In the genomic region with DNA sequence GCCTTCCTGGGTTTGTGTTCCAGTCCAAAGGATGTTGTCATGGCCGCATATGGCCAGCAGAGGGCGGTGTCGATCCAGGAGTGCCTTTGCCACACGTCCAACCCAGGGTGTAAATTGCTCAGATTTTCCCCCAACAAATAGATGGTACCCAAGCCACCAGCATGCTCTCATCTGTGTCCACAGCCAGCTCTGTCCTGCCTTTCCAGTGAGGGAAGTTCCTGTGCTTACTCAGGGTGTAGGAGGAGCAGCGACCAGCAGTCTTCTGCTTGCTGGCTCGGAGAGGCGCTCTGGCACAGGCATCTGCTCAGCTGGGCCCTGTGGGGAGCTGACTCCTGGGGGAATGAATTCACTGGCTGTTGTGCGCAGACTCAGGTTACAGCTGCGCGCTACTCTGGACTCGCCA, we compare ENCODE assay signal across 8 mouse cellular contexts. TPM values are rescaled to one million over a fixed set of nuclear protein-coding genes. Genes with fewer than 3 reads are reported as not detected.
A peak's percentile ranks its signal among the peaks of the same experiment; 100 is the strongest.
DNase-seq lines count a peak whose midpoint lies in the region; ATAC-seq and TF ChIP-seq lines count a peak whose summit lies in the region.

No protein-coding gene starts in this region.

- TF ChIP-seq CTCF in CH12.LX (conservative IDR thresholded peaks at IDR 0.05 in 1 of 2, IDR thresholded peaks at IDR 0.05 in 1 of 2; ENCODE audit: low read depth in 2 of 2, low read length in 2 of 2) = peak; percentile 90 to 94

- no peaks in the 10 kb centered on the region for H3K79me2 ChIP-seq in CH12.LX (replicated peaks; ENCODE audit: control insufficient read depth, extremely low read depth, insufficient read depth, poor library complexity, severe bottlenecking)

- WGBS in embryonic facial prominence, embryonic 12.5 days = 2% methylated on average over 11 of the region's 11 CpGs
- 2% methylated on average over 11 of the region's 11 CpGs for WGBS in heart, embryonic 10.5 days
- 2% methylated on average over 11 of the region's 11 CpGs for WGBS in kidney, embryonic 14.5 days
- WGBS in limb, embryonic 14.5 days = 1% methylated on average over 11 of the region's 11 CpGs
- WGBS in neural tube, embryonic 14.5 days = 1% methylated on average over 11 of the region's 11 CpGs

- peaks cover 30% of the 10 kb centered on the region for H3K27me3 ChIP-seq in CH12.LX (replicated peaks)
- peaks cover 7% of the 10 kb centered on the region; the same call in 1 of the 2 replicates for H3K27me3 ChIP-seq in embryonic facial prominence, embryonic 12.5 days
- H3K27me3 ChIP-seq in heart, embryonic 10.5 days (ENCODE audit: insufficient read depth, poor library complexity, severe bottlenecking) = peaks cover 19% of the 10 kb centered on the region; the same call in 1 of the 2 replicates
- H3K27me3 ChIP-seq in kidney, embryonic 14.5 days (ENCODE audit: control insufficient read depth, insufficient read depth, low read length) = no peaks in the 10 kb centered on the region
- H3K27me3 ChIP-seq in limb, embryonic 14.5 days (ENCODE audit: control insufficient read depth, insufficient read depth, low read length) = no peaks in the 10 kb centered on the region; the same call in 1 of the 2 replicates
- H3K27me3 ChIP-seq in neural tube, embryonic 14.5 days (ENCODE audit: control insufficient read depth, insufficient read depth, low read length) = no peaks in the 10 kb centered on the region

- no peak overlapping the region for H3K9ac ChIP-seq in CH12.LX (ENCODE audit: insufficient read depth, low read depth)
- no peak overlapping the region for H3K9ac ChIP-seq in embryonic facial prominence, embryonic 12.5 days
- H3K9ac ChIP-seq in kidney, embryonic 14.5 days (ENCODE audit: low read depth, low read length) = no peak overlapping the region
- H3K9ac ChIP-seq in limb, embryonic 14.5 days (ENCODE audit: low read depth, low read length, severe bottlenecking) = 0 out of 2 replicates have a peak overlapping the region, but pooled peaks have one; percentile 14
- H3K9ac ChIP-seq in neural tube, embryonic 14.5 days (replicated peaks; ENCODE audit: low read depth, low read length) = no peak overlapping the region

- no peaks in the 10 kb centered on the region for H3K9me3 ChIP-seq in CH12.LX (replicated peaks; ENCODE audit: low read length)
- H3K9me3 ChIP-seq in embryonic facial prominence, embryonic 12.5 days = no peaks in the 10 kb centered on the region
- no peaks in the 10 kb centered on the region for H3K9me3 ChIP-seq in heart, embryonic 10.5 days
- H3K9me3 ChIP-seq in kidney, embryonic 14.5 days (ENCODE audit: control insufficient read depth, low read length) = no peaks in the 10 kb centered on the region
- H3K9me3 ChIP-seq in limb, embryonic 14.5 days (ENCODE audit: control insufficient read depth, low read length) = no peaks in the 10 kb centered on the region
- no peaks in the 10 kb centered on the region for H3K9me3 ChIP-seq in neural tube, embryonic 14.5 days (ENCODE audit: control insufficient read depth, low read length)

- DNase-seq in CH12.LX (ENCODE audit: extremely low read depth) = peak; percentile 61
- DNase-seq in adrenal gland, postnatal 36 days = peak; percentile 65 to 68
- peak; percentile 79 for DNase-seq in heart, embryonic 10.5 days (ENCODE audit: low spot score)
- DNase-seq in limb, embryonic 14.5 days (ENCODE audit: low spot score) = peak; percentile 69
- DNase-seq in thymus, postnatal 4 days = peak; percentile 58

- no peak overlapping the region for H3K4me3 ChIP-seq in CH12.LX (replicated peaks in 1 of 3; ENCODE audit: low read depth in 2 of 3, low read length in 2 of 3, poor library complexity in 1 of 3)
- no peak overlapping the region for H3K4me3 ChIP-seq in embryonic facial prominence, embryonic 12.5 days
- peak overlapping the region; percentile 42 for H3K4me3 ChIP-seq in heart, embryonic 10.5 days
- no peak overlapping the region for H3K4me3 ChIP-seq in kidney, embryonic 14.5 days (ENCODE audit: low read length)
- no peak overlapping the region for H3K4me3 ChIP-seq in limb, embryonic 14.5 days (replicated peaks; ENCODE audit: low read length)
- H3K4me3 ChIP-seq in neural tube, embryonic 14.5 days (ENCODE audit: low read depth, low read length) = no peak overlapping the region

- peak; percentile 78 for ATAC-seq in embryonic facial prominence, embryonic 12.5 days (ENCODE audit: insufficient number of reproducible peaks, insufficient read depth, low FRiP score, low TSS enrichment)
- ATAC-seq in kidney, embryonic 14.5 days (ENCODE audit: low FRiP score, low TSS enrichment) = peak; percentile 58
- no peak for ATAC-seq in limb, embryonic 14.5 days (ENCODE audit: low FRiP score, low read depth)
- peak; percentile 83 for ATAC-seq in neural tube, embryonic 14.5 days (ENCODE audit: low read depth)

- TF ChIP-seq POLR2A in CH12.LX (IDR thresholded peaks at IDR 0.05; ENCODE audit: low read depth, low read length) = no peak
- no peak for TF ChIP-seq POLR2A in limb, embryonic 14.5 days (IDR thresholded peaks at IDR 0.05; ENCODE audit: borderline replicate concordance, extremely low read depth, insufficient read depth, insufficient read length)

- peak; percentile 93 for TF ChIP-seq RAD21 in CH12.LX (IDR thresholded peaks at IDR 0.05; ENCODE audit: low read depth, low read length)

- H3K27ac ChIP-seq in CH12.LX (ENCODE audit: insufficient read depth, low read depth) = no peak overlapping the region
- H3K27ac ChIP-seq in embryonic facial prominence, embryonic 12.5 days = no peak overlapping the region
- no peak overlapping the region for H3K27ac ChIP-seq in heart, embryonic 10.5 days
- no peak overlapping the region for H3K27ac ChIP-seq in kidney, embryonic 14.5 days (ENCODE audit: low read depth, low read length)
- no peak overlapping the region for H3K27ac ChIP-seq in limb, embryonic 14.5 days (replicated peaks; ENCODE audit: low read depth, low read length)
- no peak overlapping the region for H3K27ac ChIP-seq in neural tube, embryonic 14.5 days (ENCODE audit: low read depth, low read length)

- in situ Hi-C loops in CH12.LX (cut with MboI; ENCODE audit: low pct_ligation_motif_present, low pct_unique_long_range_greater_than_20kb, low sequenced_read_pairs) = loop anchor here (10.0 to 25.0 kb wide), 3 partner anchors 321 to 848 kb away; no protein-coding TSS in a partner anchor

- no peaks in the 10 kb centered on the region for H3K36me3 ChIP-seq in CH12.LX (replicated peaks in 1 of 2; ENCODE audit: control insufficient read depth in 1 of 2, insufficient read depth in 1 of 2, low read length in 1 of 2)
- H3K36me3 ChIP-seq in embryonic facial prominence, embryonic 12.5 days = no peaks in the 10 kb centered on the region
- H3K36me3 ChIP-seq in heart, embryonic 10.5 days = no peaks in the 10 kb centered on the region
- H3K36me3 ChIP-seq in kidney, embryonic 14.5 days (ENCODE audit: control insufficient read depth, insufficient read depth, low read length) = no peaks in the 10 kb centered on the region
- H3K36me3 ChIP-seq in limb, embryonic 14.5 days (ENCODE audit: control insufficient read depth, insufficient read depth, low read length) = no peaks in the 10 kb centered on the region
- no peaks in the 10 kb centered on the region for H3K36me3 ChIP-seq in neural tube, embryonic 14.5 days (ENCODE audit: control insufficient read depth, insufficient read depth, low read length)

- TF ChIP-seq EP300 in CH12.LX (IDR thresholded peaks at IDR 0.05; ENCODE audit: low read length) = no peak

- H3K4me2 ChIP-seq in CH12.LX (ENCODE audit: insufficient read depth, low read depth, poor library complexity, severe bottlenecking) = no peak overlapping the region
- peak overlapping the region; percentile 39 for H3K4me2 ChIP-seq in embryonic facial prominence, embryonic 12.5 days (replicated peaks)
- no peak overlapping the region; the same call in 1 of the 2 replicates for H3K4me2 ChIP-seq in kidney, embryonic 14.5 days (replicated peaks; ENCODE audit: low read depth, low read length)
- 0 out of 2 replicates have a peak overlapping the region, but pooled peaks have one; percentile 22 for H3K4me2 ChIP-seq in limb, embryonic 14.5 days (replicated peaks; ENCODE audit: low read depth, low read length, severe bottlenecking)
- H3K4me2 ChIP-seq in neural tube, embryonic 14.5 days (ENCODE audit: low read depth, low read length) = peak overlapping the region; percentile 34; the same call in 1 of the 2 replicates

- peaks cover 0 to 6% of the 10 kb centered on the region in 2 experiments; a peak in 1 of 4 replicates for H3K4me1 ChIP-seq in CH12.LX (ENCODE audit: control insufficient read depth in 1 of 2, insufficient read depth in 2 of 2)
- peaks cover 4% of the 10 kb centered on the region; the same call in 1 of the 2 replicates for H3K4me1 ChIP-seq in embryonic facial prominence, embryonic 12.5 days
- no peaks in the 10 kb centered on the region; the same call in 1 of the 2 replicates for H3K4me1 ChIP-seq in heart, embryonic 10.5 days
- no peaks in the 10 kb centered on the region for H3K4me1 ChIP-seq in kidney, embryonic 14.5 days (ENCODE audit: control insufficient read depth, insufficient read depth, low read length)
- H3K4me1 ChIP-seq in limb, embryonic 14.5 days (ENCODE audit: control insufficient read depth, insufficient read depth, low read length) = no peaks in the 10 kb centered on the region
- H3K4me1 ChIP-seq in neural tube, embryonic 14.5 days (ENCODE audit: control insufficient read depth, insufficient read depth, low read length) = peaks cover 3% of the 10 kb centered on the region; the same call in 1 of the 2 replicates

- dilution Hi-C loops in CH12.LX (cut with MboI; ENCODE audit: extremely low pct_ligation_motif_present, extremely low pct_unique_long_range_greater_than_20kb, low sequenced_read_pairs) = no loop called here

TF ChIP-seq in CH12.LX, 34 proteins besides CTCF, POLR2A, EP300 and RAD21:
- TF ChIP-seq USF2 (conservative IDR thresholded peaks at IDR 0.05; ENCODE audit: low read depth, low read length) (no peak), SMC3 (IDR thresholded peaks at IDR 0.05; ENCODE audit: low read depth, low read length) (peak; percentile 82), ZC3H11A (IDR thresholded peaks at IDR 0.05; ENCODE audit: low read depth, low read length) (peak; percentile 27; the same call in 1 of the 2 replicates)

RNA-seq across cellular contexts. Expression of gene Spata19, which starts 17.5 kb away (rescaled TPM):
- total RNA-seq in CH12.LX (2012; rRNA removed) (not detected in 2 replicates), CH12.LX (2014; rRNA removed) (not detected in 2 replicates)
- polyA plus RNA-seq in CH12.LX (2012; ENCODE audit: insufficient read length, low read depth) = not detected in 2 replicates
- total RNA-seq in adrenal gland, postnatal 36 days (2021) = not detected
- polyA plus RNA-seq in embryonic facial prominence, embryonic 12.5 days (2016; fragmentation: Nextera tagmentation; extraction: Ambion mirVana) = not detected in 2 replicates
- not detected in 2 replicates for polyA plus RNA-seq in heart, embryonic 10.5 days (2016; fragmentation: Nextera tagmentation; extraction: Ambion mirVana)
- not detected in 2 replicates for polyA plus RNA-seq in kidney, embryonic 14.5 days (2014; fragmentation: Nextera tagmentation; extraction: Ambion mirVana)
- not detected in 2 replicates for polyA plus RNA-seq in limb, embryonic 14.5 days (2012; rRNA removed)
- polyA plus RNA-seq in limb, embryonic 14.5 days (2014; fragmentation: Nextera tagmentation; extraction: Ambion mirVana) = not detected in 2 replicates
- not detected in 2 replicates for polyA plus RNA-seq in neural tube, embryonic 14.5 days (2014; fragmentation: Nextera tagmentation; extraction: Ambion mirVana)

Comparison
In these comparisons a context has a peak if more than half of its experiments do, and no peak if none do; other contexts are left out.
1. H3K4me2 ChIP-seq: peak in embryonic facial prominence, embryonic 12.5 days (single experiment), limb, embryonic 14.5 days (single experiment) and neural tube, embryonic 14.5 days (single experiment); none in CH12.LX (single experiment) and kidney, embryonic 14.5 days (single experiment).
2. Peak in every context shown above with its lines, with median percentiles within 50 percentile points of each other: DNase-seq.